In genomic region chr3:22154522-22154921, GRCm38 (mm10) we compare ENCODE assay signal across 24 mouse cellular contexts.
DNase-seq lines count a peak whose midpoint lies in the region; TF ChIP-seq lines count a peak whose summit lies in the region.
"Had no signal": no experiment of that assay in that cellular context is flagged by ENCODE, and none has a peak within 500 bp of the region (broad histone marks: within the 10 kb centered on the region; RNA-seq: fewer than 3 reads in every experiment).

No protein-coding gene starts in this region.

- DNase-seq in ES-CJ7 (ENCODE audit: low read depth, low spot score), result peak; percentile 57
- peak; percentile 65 for DNase-seq in R1 (ENCODE audit: low read depth, low spot score)
- no peak for DNase-seq in urinary bladder, postnatal 4 days (ENCODE audit: low spot score in 2 of 2)
- DNase-seq in frontal cortex, postnatal 25 days (ENCODE audit: low spot score in 2 of 2), result no peak
- DNase-seq in urinary bladder, adult 2 months (ENCODE audit: low spot score), result no peak
- DNase-seq: adrenal gland, adult 8-10 months; adrenal gland, postnatal 14 days; adrenal gland, postnatal 36 days; B cell, adult 2 months; cerebellum, adult 11-12 months; cerebellum, adult 2 months; cerebellum, adult 9-10 months; cerebellum, postnatal 10 days; cerebellum, postnatal 25 days; embryo, embryonic 11 days had no signal

- no peaks in the 10 kb centered on the region for H3K9me3 ChIP-seq in E14TG2a.4 (ENCODE audit: low read length)
- H3K9me3 ChIP-seq: G1E had no signal

- peaks cover 8% of the 10 kb centered on the region; the same call in 1 of the 2 replicates for H3K36me3 ChIP-seq in E14TG2a.4 (ENCODE audit: insufficient read depth, low read length)
- H3K36me3 ChIP-seq: forebrain, embryonic 12.5 days had no signal

- no peak for TF ChIP-seq CTCF in E14TG2a.4 (conservative IDR thresholded peaks at IDR 0.05; ENCODE audit: low read length)

- peaks cover 75% of the 10 kb centered on the region for H3K4me1 ChIP-seq in E14TG2a.4 (replicated peaks; ENCODE audit: low read depth, low read length)
- H3K4me1 ChIP-seq: embryonic facial prominence, embryonic 13.5 days; embryonic facial prominence, embryonic 15.5 days; forebrain, embryonic 10.5 days; forebrain, embryonic 12.5 days had no signal

- peak overlapping the region; percentile 37 for H3K4me3 ChIP-seq in E14TG2a.4 (replicated peaks; ENCODE audit: low read length)
- H3K4me3 ChIP-seq: embryonic facial prominence, embryonic 13.5 days; embryonic facial prominence, embryonic 15.5 days; erythroblast, embryonic 14.5 days; forebrain, embryonic 10.5 days; forebrain, embryonic 12.5 days had no signal

- no peaks in the 10 kb centered on the region for H3K27me3 ChIP-seq in E14TG2a.4 (ENCODE audit: insufficient read depth, low read length)
- H3K27me3 ChIP-seq: CH12.LX; embryonic facial prominence, embryonic 13.5 days; embryonic facial prominence, embryonic 15.5 days; forebrain, embryonic 12.5 days; Patski had no signal

Comparison
In these comparisons a context has a peak if more than half of its experiments do, and no peak if none do; other contexts are left out.
1. DNase-seq: peak in ES-CJ7 (single experiment) and R1 (single experiment); none in urinary bladder, postnatal 4 days (0 of 2), frontal cortex, postnatal 25 days (0 of 2) and urinary bladder, adult 2 months (single experiment).